Mouse (Mus musculus) urinary bladder, postnatal 4 days (tissue): Measurements from ENCODE around the gene Six5.
"Not testable (repeated sequence)": the region's sequence is repeated elsewhere in the genome, so short reads cannot be mapped to it uniquely, and the experiment has no call there.

Experiments used
- DNase-seq, 2 experiments: peaks; one replicate each; pipeline ENCODE4 v3.0.0; 2021 to 2022; ENCODE audit warnings: low spot score in 2 of 2

Six5 gene

GRCm38 (mm10) chr7:19094471-19094825 is at the start of gene Six5:
Gene Six5, plus strand, starts transcription at chr7:19094594.
- no peak for DNase-seq

GRCm38 (mm10) chr7:19044616-19045015 is 49.8 kb upstream of the Six5 start:
- DNase-seq: no peak

GRCm38 (mm10) chr7:19046286-19047069 is 47.9 kb upstream of the Six5 start:
- DNase-seq: no peak

GRCm38 (mm10) chr7:19048006-19048527 is 46.3 kb upstream of the Six5 start:
- DNase-seq: no peak

- DNase-seq: no peak
Measured at GRCm38 (mm10) chr7:19049252-19049651, 45.1 kb upstream of the Six5 start.

GRCm38 (mm10) chr7:19050172-19050571 is 44.2 kb upstream of the Six5 start:
- no peak for DNase-seq

- DNase-seq: no peak
Measured at GRCm38 (mm10) chr7:19051161-19051560, 43.2 kb upstream of the Six5 start.

- no peak for DNase-seq
Measured at GRCm38 (mm10) chr7:19052345-19053135, 41.9 kb upstream of the Six5 start.

GRCm38 (mm10) chr7:19053136-19053532 is 41.3 kb upstream of the Six5 start:
- no peak for DNase-seq

- DNase-seq: no peak
Measured at GRCm38 (mm10) chr7:19054047-19054776, 40.2 kb upstream of the Six5 start, which contains the start of gene Rsph6a. Gene Rsph6a, plus strand, starts transcription at chr7:19054690.

- DNase-seq: no peak
Measured at GRCm38 (mm10) chr7:19054777-19055076, 39.7 kb upstream of the Six5 start.

GRCm38 (mm10) chr7:19055108-19055507 is 39.3 kb upstream of the Six5 start:
- no peak for DNase-seq

- peak in 1 of 2 experiments; percentile 52 for DNase-seq
Measured at GRCm38 (mm10) chr7:19057405-19057804, 37.0 kb upstream of the Six5 start.

- DNase-seq: no peak
Measured at GRCm38 (mm10) chr7:19065896-19066295, 28.5 kb upstream of the Six5 start.

GRCm38 (mm10) chr7:19067063-19067462 is 27.3 kb upstream of the Six5 start:
- peak in 1 of 2 experiments; percentile 55 for DNase-seq

- DNase-seq: no peak
Measured at GRCm38 (mm10) chr7:19067935-19068334, 26.5 kb upstream of the Six5 start.

GRCm38 (mm10) chr7:19068707-19069106 is 25.7 kb upstream of the Six5 start:
- no peak for DNase-seq

GRCm38 (mm10) chr7:19069500-19069899 is 24.9 kb upstream of the Six5 start:
- no peak for DNase-seq

GRCm38 (mm10) chr7:19071024-19071423 is 23.4 kb upstream of the Six5 start:
- DNase-seq: not testable (repeated sequence)

GRCm38 (mm10) chr7:19073504-19073903 is 20.9 kb upstream of the Six5 start:
- no peak for DNase-seq

- no peak for DNase-seq
Measured at GRCm38 (mm10) chr7:19074494-19074893, 19.9 kb upstream of the Six5 start.

- DNase-seq: no peak
Measured at GRCm38 (mm10) chr7:19075231-19075630, 19.2 kb upstream of the Six5 start.
